Mouse (Mus musculus): ENCODE measurements at regions not wholly inside any gene's neighbourhood (a gene's known extent, or its start where the extent isn't known, plus 50 kb on each side); places are given as distances from the start of the nearest gene placed in this dataset.

- TF ChIP-seq POLR2A (IDR thresholded peaks at IDR 0.05; ENCODE audit: borderline replicate concordance, low read depth, low read length) = no peak
- no peak for TF ChIP-seq CTCF (IDR thresholded peaks at IDR 0.05; ENCODE audit: low read depth, low read length)
Measured at GRCm38 (mm10) chr2:79063641-79064040, 191.6 kb upstream of the Itga4 start.
